Mouse (Mus musculus): ENCODE data around the gene Zfp827.

Gene Zfp827

DNA sequence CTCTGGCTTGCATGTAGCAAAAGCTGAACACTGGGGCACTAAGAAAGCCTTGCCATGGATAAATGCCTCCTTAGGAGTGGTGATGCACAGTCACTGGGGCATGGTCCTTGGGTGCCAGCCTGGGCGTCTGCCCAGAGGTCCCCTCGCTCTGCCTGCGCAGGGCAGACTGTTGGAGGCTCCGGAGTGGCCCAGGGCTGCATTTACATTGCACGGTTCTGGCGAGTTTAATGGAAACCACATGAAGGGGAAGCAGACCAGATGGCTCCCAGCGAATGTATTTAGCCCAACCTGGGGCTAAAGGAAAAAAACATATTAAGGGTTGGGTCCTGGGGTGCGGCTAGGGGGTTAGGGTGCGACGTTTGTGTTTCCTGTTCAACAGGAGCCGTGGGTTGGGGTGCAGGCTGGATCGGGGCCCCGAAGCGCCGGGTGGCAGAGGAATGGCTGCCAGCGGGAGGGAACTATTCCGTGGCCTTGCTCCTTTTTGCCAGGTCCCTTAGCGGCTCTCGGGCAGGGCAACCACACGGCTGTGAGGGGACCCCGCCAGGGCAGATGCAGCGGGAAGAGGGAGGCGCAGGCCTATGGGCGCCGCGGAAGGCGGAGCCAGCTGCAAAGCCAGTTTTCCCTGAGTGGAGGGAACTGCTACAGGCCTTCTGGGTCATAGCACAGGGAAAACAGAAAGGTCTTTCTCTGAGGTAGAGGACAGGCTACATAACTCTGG is 181.6 kb downstream of the Zfp827 start:
- peak; percentile 57 for DNase-seq (ENCODE audit: extremely low spot score, low read depth, low spot score)

DNA sequence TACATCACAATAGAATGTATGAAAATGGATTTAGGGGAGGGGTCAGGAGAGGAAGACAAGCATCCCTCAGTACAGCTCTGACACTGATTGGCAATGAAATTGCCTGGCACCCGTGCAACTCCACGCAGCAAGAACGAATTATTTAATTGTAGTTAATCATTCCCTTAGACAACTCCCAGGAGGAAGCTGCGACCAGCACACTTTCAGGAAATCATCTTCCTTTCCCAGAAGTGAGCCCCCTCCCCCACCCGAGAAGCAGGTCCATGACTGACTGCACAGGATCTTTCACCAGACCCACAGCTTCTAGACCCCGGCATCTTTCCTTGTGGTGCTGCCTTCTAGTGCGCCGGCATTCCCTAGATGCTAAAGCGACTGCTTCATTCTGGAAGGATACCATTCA is 183.4 kb downstream of the Zfp827 start:
- no peak for DNase-seq (ENCODE audit: extremely low spot score, low read depth, low spot score)

DNA sequence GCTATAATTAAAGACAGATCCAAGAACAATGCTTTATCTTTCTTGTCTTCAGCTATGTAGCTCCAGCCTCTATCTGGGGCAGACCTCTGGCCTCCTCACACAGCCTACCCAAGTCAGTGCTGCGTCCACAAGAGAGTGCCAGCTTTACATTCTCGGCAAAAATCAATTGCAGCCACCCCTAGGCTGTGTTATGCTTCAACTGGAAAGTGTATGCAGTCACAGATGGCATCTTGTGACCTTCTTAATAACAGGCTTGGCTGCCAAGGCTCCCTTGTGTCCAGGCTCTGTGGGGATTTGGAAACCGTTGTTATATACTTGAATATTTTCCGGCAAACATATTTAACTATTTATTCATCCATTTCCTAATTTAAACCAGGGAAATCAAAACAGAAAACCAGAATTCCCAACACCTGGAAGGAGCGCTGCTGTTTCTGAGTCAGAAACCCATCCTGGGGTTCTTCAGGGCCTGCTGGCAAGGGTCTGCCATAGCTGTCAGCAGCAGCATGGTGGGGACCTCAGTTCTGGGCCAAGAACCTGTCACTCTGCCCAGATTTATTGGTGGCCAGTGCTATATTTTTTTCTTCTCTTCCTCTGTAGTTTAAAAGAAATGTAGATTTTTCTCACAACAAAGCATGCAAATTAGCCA is 194.0 kb downstream of the Zfp827 start:
- DNase-seq (ENCODE audit: extremely low spot score, low read depth, low spot score) = no peak

DNA sequence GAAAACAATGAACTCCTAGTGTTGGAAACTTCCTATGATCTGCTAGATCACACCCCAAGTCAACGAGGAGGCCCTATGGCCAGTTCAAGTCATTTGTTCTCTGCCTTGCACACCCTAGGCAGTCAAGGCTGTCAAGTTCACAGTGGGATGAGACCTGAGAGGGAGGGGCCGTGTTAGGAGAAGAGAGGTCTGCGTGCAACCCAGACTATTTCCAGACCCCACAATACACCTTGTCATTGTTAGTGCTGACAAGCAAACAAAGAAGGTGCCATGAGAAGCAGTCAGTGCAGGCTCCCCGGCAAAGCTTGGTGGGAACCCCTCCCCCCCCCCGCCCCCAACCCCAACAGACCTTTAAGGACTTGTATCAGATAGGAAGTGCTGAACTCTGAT is 194.5 kb downstream of the Zfp827 start:
- no peak for DNase-seq (ENCODE audit: extremely low spot score, low read depth, low spot score)

DNA sequence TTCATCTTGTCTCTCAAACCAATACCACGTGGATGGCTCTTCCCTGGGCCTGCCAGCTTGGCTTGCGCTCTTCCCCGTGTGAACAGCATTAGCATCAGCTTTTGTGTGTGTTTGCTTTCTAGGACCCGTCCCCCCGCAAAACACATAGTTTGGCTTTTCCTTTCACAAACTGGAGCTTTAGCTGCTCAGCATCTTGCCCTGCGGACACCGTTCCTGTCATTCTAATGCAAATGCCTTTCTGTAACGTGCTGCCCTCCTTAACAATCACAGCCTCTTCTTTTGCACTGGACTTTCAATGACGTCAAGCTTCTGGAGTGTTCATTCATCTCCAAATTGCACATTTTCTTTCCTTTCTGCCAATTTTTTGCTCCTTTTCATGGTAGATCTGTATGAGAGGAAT is 196.1 kb downstream of the Zfp827 start:
- DNase-seq (ENCODE audit: extremely low spot score, low read depth, low spot score) = no peak

DNA sequence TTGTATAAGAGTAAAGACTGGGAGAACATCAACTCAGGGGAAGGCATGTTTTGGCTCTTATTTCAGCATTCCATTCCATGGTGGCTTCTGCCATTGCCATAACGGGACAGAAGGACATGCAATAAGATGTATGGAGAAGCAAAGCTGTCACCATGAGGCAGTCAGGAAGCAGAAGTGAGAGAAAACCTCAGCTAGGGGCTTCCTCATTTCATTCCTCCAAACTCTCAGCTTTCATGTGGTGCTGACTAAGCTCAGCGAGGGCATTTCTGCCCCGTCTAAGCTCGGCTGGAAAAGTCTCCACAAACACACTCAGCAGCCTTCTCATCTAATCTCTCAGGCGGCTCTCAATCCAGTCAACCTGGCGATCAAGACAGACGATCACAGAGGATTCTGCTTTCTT is 197.3 kb downstream of the Zfp827 start:
- no peak for DNase-seq (ENCODE audit: extremely low spot score, low read depth, low spot score)

DNA sequence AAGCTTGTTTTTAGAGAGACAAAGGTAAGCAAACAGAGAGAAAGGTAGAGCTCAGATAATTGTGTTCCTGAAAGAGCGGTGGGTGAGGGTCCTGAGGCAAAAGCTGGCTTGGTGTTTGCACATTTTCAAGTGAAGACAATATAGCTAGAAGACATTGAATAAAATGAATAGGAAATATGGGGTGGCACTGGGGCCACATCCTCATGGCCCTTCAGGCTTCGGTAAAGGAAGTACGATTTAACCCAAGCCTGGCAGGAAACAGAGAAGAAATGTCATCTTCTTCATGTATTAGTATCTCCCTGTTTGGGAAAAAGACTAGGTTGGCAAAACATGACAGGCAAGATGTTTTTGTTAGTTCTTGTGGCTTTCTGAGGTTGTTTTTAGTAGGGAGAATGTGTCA is 197.8 kb downstream of the Zfp827 start:
- no peak for DNase-seq (ENCODE audit: extremely low spot score, low read depth, low spot score)

DNA sequence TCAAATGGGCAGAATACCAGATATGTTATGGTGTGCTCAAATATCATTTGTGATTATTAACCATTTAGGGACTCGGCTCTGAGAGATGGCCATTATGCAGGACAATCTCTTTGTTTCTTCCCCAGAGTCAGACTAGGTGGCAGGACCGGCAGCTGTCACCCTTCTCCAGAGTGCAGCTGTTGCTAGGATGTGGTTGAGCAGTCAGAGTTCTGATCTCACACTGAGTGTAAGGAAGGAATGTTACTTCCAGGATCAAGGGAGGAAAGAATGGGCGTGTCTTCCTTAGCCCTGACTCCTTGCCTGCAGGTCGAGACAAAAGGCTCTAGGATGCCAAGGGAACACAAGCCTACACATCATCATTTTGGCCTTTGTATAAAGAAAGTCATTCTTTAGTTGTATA is 199.0 kb downstream of the Zfp827 start:
- no peak for DNase-seq (ENCODE audit: extremely low spot score, low read depth, low spot score)

DNA sequence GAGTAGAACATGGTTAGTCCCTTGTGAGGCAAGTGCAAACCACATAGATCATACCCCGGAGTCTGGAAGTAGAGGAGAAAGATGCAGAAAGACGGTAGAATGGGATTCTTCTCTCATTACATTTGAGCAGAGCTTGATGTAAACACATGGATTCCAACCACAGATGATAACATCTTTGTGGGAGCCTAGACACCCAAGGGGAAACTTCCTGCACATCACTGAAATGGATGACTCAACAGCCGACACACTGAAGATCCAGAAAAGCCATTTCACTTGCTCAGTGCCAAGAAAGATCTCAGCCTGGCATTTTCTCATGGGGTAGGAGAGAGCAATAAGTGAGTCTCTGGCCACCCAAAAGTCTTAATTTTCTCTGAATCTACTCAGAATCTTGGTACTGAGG is 199.7 kb downstream of the Zfp827 start:
- DNase-seq (ENCODE audit: extremely low spot score, low read depth, low spot score) = no peak

DNA sequence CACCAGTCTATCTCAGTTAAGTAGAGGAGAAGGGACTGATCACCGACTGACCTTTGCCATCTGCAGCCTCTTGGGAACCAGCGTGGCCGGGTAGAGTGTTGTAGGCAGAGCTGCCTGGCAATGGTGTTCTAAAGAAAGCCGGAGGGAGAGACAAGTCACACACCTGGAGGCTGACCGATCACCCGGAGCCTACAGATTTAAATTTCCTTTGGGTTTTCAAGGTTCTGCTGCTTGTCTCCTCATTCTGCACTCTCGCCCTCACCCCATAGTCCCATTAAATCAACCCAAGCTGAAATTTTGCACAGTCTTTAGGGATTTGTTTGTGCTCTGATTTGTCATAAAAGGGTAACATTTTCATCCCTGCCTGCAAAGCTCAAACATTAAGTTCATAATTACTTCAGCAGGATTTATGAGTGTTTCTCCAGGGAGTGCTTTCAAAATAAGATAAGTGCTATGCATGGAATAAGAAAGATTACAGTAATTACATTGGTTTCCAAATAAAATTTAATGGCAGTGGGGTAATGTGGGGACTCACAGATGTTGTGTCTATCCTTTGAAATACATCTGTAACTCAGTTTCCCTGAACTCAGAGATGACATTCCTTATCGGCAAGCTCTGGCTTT is 201.1 kb downstream of the Zfp827 start:
- DNase-seq (ENCODE audit: extremely low spot score, low read depth, low spot score) = no peak

DNA sequence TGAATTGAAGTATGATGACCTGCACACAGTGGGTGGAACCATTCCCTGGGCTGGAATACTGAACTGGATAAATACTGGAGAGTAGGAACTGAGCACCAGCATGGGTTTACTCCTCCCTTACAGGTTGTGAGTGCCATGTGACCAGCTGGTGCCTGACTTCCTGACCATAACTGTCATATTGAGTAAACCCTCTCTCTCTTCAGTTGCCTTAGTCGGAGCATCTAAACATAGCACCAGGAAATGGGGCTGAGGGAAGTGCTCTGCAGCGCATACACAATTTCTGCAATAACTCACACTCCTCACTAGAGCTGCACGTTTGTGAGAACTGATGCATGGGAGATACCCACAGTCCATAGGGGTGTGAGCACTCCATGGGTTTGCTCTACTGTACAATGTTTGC is 211.1 kb downstream of the Zfp827 start:
- DNase-seq (ENCODE audit: extremely low spot score, low read depth, low spot score) = no peak

DNA sequence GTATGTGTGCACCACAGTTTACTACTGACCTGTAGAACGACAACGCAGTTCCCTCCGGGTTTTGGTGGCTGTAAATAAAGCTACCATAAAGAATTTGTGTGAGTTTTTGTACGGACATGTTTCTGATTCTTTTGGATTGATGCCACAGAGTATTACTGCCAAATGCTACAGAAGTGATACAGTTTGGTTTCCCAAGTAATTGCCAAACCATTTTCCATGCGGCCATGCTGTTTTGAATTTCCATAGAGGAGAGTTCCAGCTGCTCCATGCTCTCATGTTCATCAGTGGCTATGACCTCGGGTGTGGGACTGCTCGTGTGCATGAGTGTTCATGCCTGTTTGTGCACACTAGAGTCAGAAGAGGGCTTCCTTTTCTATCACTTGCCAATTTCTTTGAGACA is 211.8 kb downstream of the Zfp827 start:
- DNase-seq (ENCODE audit: extremely low spot score, low read depth, low spot score) = no peak

Data from hindlimb bud, embryonic 11.5 days (tissue).